Mouse (Mus musculus): ENCODE measurements around the gene Mamstr. TPM values are rescaled to one million over a fixed set of nuclear protein-coding genes. Genes with fewer than 3 reads are reported as not detected.

The Mamstr gene
- total RNA-seq, 4 experiments from 2014 or later: 2.4 to 14.9 (median 3.6) TPM

- peak; percentile 80 for DNase-seq
Observed at GRCm38 (mm10) chr7:45628364-45629294, 11.1 kb upstream of the Mamstr start.

DNA sequence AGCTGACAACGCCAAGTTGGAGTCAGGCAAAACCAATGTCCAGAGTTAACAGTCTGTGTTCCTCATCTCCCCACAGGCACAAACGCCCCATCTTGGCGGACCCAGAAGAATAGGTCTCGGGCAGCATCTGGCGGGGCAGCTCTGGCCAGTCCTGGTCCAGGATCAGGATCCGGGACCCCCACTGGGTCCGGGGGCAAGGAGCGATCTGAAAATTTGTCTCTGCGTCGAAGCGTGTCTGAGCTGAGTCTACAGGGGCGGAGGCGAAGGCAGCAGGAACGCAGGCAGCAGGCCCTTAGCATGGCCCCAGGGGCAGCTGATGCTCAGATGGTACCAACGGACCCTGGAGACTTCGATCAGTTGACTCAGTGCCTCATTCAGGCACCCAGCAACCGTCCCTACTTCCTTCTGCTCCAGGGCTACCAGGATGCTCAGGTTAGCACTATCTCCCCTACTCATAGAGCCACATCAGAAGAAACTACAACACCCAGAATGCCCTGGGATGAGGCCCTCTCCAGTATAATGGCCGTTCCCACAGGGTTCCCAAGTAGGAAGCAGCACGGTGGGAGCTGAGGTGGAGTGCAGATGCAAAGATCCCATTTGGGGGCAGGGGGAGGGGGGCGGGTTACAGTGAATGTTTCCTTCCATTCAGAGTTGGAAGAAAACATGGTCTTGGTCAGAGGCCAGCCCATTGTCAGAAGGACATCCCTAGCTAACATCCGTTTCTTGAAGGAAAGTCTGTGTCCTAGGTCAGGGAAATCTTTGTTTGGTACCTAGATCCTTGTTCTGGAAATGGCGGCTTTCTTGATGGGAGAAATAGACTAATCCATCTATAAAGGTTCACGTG lies 9.5 kb upstream of the Mamstr start:
- DNase-seq: no peak

DNA sequence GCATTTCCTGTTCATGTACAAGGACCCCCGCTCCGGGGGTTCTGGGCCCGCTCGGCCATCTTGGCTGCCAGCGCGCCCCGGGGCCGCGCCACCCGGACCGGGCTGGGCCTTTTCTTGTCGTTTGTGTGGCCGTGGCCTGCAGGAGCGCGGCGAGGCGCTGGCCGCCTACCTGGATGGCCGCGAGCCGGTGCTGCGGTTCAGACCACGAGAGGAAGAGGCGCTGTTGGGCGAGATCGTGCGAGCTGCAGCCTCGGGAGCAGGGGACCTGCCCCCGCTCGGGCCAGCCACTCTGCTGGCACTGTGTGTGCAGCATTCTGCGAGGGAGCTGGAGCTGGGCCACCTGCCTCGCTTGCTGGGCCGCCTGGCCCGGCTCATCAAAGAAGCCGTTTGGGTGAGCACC lies 7.3 kb upstream of the Mamstr start:
- DNase-seq: no peak

- DNase-seq: no peak
Observed at GRCm38 (mm10) chr7:45634946-45635681, 4.7 kb upstream of the Mamstr start.

DNA sequence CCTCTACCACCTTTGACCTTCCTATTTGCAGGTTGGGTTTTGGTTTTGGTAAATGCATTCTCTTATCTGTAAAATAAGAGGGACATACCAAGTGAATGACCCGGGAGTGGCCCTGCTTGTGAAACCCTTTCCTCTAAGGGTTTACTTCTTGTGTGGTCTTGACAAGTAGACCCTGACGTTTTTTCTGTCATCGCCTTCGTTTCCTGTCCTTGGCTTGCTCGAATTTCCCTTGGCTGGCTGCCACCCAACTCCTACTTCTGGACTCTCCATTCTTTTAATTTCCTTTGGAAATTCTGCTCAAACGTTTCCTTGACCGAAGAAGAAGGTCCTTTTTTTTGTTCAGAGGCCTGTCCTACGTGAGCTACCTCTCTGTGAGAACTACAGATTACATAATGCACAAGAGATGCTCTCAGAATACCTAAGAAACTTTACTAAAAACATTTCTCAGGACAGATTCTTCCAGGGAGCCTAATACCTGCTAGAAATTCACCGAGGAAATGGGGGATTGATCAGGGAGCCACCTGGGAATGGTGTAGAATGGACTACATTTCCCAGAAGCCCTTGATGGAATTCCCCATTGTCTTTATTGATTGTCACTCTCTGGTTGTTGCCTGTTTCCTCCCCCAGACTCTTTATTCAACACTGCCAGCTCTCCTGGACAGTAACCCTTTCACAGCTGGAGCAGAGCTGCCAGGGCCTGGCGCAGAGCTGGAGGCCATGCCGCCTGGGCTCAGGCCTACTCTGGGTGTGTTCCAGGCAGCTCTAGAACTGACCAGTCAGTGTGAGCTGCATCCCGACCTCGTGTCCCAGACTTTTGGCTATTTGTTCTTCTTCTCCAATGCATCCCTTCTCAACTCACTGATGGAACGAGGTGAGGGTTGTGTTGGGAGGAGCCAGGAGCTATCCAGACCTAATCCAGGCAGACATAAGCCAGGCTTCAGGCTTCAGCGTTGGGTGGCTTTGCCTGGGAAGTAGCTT lies 3.8 kb upstream of the Mamstr start:
- DNase-seq: no peak

DNA sequence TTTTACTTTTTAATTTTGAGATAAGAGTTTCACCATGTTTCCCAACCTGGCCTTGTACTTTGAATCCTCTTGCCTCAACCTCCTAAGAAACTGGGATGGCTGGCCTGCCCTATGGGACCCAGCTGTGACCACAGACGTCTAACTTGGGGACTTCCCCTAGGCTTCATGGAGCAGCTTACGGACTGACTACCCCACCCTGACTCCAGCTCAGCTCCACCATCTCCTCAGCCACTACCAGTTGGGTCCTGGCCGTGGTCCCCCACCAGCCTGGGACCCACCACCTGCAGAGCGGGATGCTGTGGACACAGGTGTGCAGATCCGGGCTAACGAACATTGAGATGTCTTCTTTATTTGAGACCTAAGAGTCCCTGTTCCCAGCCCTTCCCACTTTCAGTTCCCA lies 2.1 kb upstream of the Mamstr start:
- DNase-seq: no peak

DNA sequence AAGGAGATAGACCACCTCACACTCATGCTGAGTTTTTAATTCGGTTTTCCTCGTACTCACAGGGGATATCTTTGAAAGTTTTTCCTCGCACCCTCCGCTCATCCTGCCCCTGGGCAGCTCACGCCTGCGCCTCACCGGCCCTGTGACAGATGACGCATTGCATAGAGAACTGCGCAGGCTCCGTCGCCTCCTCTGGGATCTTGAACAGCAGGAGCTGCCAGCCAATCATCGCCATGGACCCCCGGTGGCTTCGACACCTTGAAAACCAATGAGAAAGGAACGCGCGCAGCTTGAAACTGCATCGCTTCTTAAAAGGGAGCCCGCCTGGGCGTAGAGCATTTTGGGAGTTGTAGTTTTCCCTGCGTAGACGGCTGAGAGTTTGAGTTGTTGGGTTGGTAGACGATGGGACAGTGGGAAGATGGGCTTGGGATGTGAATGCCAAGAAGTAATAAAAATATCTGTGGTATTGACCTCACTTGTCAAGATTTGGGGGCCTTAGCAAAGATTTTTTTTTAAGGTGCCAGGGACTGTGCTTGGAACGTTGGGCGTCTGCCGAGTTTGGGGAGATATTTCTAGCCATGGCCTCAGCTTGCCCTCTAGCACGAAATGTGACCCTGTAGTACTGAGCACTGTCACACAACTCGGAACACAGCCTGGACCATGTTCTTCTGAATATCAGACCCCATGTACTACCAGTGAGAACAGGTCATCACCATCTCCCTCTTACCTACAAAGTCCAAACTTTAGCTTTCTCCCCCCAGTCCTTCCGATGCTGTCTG lies 965 bp upstream of the Mamstr start:
- peak; percentile 92 for DNase-seq

GRCm38 (mm10) chr7:45640191-45640957 lies 597 bp downstream of the Mamstr start:
- DNase-seq: no peak

DNA sequence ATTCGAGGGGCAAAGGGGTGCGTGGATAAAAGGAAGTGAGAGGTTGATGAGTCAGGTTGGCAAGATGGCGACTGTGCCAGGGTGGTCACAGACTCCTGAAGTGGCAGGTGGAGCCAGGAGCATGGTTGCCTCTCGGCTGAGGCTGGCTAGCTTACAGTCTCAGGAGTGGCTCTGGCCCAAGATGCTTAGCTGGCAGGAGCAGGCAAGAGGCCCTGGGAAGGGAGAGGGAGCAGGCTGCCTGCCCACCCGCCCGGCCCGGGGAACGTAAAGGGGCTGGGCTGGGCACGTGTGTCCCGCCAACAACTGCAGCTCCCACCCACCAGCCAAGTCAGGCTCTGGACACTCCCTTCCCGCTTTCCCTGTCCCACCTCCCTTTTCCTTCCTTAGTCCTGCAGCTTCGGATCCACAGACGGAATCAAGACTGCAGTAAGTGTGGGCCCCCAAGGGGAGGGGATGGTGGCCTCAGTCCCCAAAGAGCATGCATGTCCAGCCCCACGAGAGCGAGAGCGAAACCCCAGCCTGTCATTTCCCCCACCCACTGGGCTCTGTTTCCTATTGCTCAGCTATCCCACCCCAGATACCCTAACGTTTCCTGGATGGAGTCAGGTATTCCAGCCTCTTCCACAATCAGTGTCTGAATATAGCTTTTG lies 1.7 kb downstream of the Mamstr start:
- DNase-seq: no peak

DNA sequence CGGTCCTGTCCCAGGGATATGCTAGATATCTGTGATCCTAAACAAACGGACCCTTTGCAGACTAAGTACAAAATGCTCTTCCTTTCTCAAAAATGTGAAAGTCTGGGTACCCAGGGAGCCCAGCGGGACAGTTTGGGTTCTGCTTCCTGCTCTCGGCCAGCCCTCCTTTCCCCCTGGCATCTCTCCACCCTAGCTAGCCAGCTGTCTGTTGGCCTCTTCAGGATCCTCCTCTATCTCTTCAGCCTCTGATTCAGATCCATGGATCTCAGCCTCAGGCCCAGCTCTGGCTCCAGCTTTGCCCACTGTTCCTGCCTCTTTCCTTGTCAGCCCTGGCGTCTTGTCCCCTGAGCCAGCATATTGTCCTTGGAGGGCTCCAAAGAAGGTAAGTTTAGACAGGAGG lies 2.3 kb downstream of the Mamstr start:
- no peak for DNase-seq

DNA sequence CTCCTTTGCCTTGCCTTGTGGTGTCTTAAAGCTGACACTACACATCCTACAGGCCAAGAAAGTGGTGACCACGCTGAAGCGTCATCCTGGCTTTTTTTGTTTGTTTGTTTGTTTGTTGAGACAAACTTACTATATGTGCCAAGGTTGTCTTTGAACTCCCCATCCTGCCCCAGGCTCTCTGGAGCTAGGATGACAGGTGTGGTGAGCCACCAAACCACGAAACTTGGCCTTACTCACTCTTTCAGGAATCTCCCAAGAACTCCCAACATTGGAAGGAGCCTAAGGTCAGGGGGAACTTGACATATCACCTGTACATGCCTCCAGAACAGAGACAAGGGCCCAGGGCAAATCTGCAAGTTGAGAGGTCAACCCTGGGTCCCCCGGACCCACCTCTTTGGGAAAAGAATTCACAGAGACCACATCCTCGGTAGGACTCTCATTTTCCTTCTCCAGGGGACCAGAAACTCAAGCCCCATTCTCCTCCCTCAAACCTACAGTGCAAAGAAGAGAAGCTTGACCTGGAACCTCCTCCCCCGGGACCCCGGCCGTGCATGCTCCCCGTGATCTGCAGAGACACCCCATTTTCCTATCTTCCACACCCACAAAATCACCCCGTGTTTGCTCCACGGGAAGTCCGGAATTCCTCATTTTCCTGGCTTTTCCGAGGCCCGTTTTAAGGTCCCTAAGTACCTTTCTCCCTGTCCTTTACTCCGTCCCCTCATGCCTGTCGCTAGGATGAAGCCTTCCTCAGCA lies 2.9 kb downstream of the Mamstr start:
- DNase-seq: no peak

DNA sequence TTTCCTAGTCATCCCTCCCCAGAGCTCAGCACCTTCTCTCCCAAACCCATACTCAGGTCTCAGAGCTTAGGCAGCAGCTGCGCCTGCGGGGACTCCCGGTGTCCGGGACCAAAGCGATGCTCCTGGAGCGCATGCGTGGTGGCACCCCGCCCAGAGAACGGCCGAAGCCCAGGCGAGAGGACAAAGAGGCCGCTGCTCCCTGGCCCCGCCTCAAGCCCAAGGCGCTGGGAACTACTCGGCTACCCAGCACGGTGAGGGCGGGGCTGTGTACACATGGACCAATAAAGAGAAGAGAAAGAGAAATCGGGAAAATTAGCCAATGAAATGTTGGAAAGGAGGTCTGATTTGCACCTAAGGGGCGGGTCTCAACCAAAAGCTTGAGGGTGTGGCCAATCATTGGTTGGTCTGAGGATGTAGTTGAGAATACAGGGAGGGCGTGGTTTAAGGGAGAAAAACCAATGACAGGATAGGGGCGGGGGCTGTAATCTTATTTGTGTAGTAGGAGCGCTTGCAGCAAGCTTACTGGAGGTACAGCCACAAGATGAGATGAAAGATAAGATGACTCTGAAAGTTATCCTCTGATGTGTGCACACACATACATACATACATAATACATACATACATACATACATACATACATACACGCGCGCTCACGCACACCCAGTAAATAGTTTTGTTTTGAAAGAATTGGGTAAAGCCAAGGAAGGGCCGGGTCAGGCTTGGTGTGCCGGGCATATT lies 3.8 kb downstream of the Mamstr start:
- peak; percentile 88 for DNase-seq

- no peak for DNase-seq
Observed at GRCm38 (mm10) chr7:45644183-45644582, 4.4 kb downstream of the Mamstr start.

GRCm38 (mm10) chr7:45644872-45645590 lies 5.3 kb downstream of the Mamstr start:
- no peak for DNase-seq

- no peak for DNase-seq
Observed at GRCm38 (mm10) chr7:45645591-45645971, 5.8 kb downstream of the Mamstr start.

DNA sequence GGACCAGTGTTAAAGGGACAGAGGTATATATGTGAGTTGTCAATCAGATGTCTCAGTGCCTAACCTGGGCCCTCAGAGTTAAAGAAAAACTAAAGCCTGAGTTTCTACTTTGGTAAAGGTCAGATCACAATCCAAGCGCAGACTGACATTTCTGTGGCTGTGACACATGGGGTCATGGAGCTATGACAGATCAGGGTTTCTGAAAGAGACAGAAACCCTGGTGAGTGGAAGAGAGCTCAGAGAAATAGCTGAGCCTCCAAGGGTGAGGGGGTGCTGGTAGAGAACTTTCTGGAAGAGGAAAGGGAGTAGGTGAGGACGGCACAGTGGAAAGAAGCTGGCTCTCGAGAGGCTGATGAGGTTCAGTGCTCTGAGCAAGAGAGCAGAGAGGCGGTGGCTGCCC lies 6.9 kb downstream of the Mamstr start:
- no peak for DNase-seq

GRCm38 (mm10) chr7:45649351-45649750 lies 9.6 kb downstream of the Mamstr start:
- no peak for DNase-seq
